Mouse (Mus musculus) right cerebral cortex, postnatal 36 days (tissue): ENCODE data around the gene B3gntl1.
"Not testable (repeated sequence)": the region's sequence is repeated elsewhere in the genome, so short reads cannot be mapped to it uniquely, and the experiment has no call there.

Experiments used
- DNase-seq, 2 experiments: peaks; one replicate each; pipeline ENCODE4 v3.0.0; 2022; ENCODE audit warnings: low spot score in 2 of 2, mixed read lengths in 1 of 2

Gene B3gntl1

GRCm38 (mm10) chr11:121685491-121686001 lies 12.6 kb upstream of the B3gntl1 start:
- no peak for DNase-seq

GRCm38 (mm10) chr11:121683243-121683642 lies 10.3 kb upstream of the B3gntl1 start:
- DNase-seq: no peak

- no peak for DNase-seq
Observed at GRCm38 (mm10) chr11:121680750-121681149, 7.8 kb upstream of the B3gntl1 start.

- no peak for DNase-seq
Observed at GRCm38 (mm10) chr11:121679581-121679980, 6.6 kb upstream of the B3gntl1 start.

GRCm38 (mm10) chr11:121676836-121677235 lies 3.9 kb upstream of the B3gntl1 start:
- no peak for DNase-seq

GRCm38 (mm10) chr11:121673629-121674028 lies 676 bp upstream of the B3gntl1 start:
- no peak for DNase-seq

GRCm38 (mm10) chr11:121672312-121672989 lies 502 bp downstream of the B3gntl1 start:
- no peak for DNase-seq

GRCm38 (mm10) chr11:121670926-121671325 lies 2.0 kb downstream of the B3gntl1 start:
- no peak for DNase-seq

- no peak for DNase-seq
Observed at GRCm38 (mm10) chr11:121668776-121669175, 4.2 kb downstream of the B3gntl1 start.

- no peak for DNase-seq
Observed at GRCm38 (mm10) chr11:121667541-121667940, 5.4 kb downstream of the B3gntl1 start.

- no peak for DNase-seq
Observed at GRCm38 (mm10) chr11:121661116-121661515, 11.8 kb downstream of the B3gntl1 start.

GRCm38 (mm10) chr11:121660604-121661003 lies 12.3 kb downstream of the B3gntl1 start:
- not testable (repeated sequence) for DNase-seq

- no peak for DNase-seq
Observed at GRCm38 (mm10) chr11:121658151-121658550, 14.8 kb downstream of the B3gntl1 start.

- DNase-seq: no peak
Observed at GRCm38 (mm10) chr11:121655807-121656511, 17.0 kb downstream of the B3gntl1 start.

GRCm38 (mm10) chr11:121655166-121655806 lies 17.7 kb downstream of the B3gntl1 start:
- no peak for DNase-seq

- no peak for DNase-seq
Observed at GRCm38 (mm10) chr11:121654406-121654945, 18.5 kb downstream of the B3gntl1 start.

GRCm38 (mm10) chr11:121653631-121654030 lies 19.3 kb downstream of the B3gntl1 start:
- no peak for DNase-seq

GRCm38 (mm10) chr11:121652547-121653305 lies 20.2 kb downstream of the B3gntl1 start:
- DNase-seq: no peak

GRCm38 (mm10) chr11:121651983-121652382 lies 21.0 kb downstream of the B3gntl1 start:
- no peak for DNase-seq

- no peak for DNase-seq
Observed at GRCm38 (mm10) chr11:121651556-121651955, 21.4 kb downstream of the B3gntl1 start.

- DNase-seq: no peak
Observed at GRCm38 (mm10) chr11:121650668-121651067, 22.3 kb downstream of the B3gntl1 start.
